In genomic region chr4:89350938-89351451, GRCm38 (mm10) we compare ENCODE assay signal across 25 mouse cellular contexts. TPM values are rescaled to one million over a fixed set of nuclear protein-coding genes. Genes with fewer than 3 reads are reported as not detected.
DNase-seq lines count a peak whose midpoint lies in the region; ATAC-seq and TF ChIP-seq lines count a peak whose summit lies in the region.
"Had no signal": no experiment of that assay in that cellular context is flagged by ENCODE, and none has a peak within 500 bp of the region (broad histone marks: within the 10 kb centered on the region; RNA-seq: fewer than 3 reads in every experiment).

No protein-coding gene starts in this region.

- peaks cover 12% of the 10 kb centered on the region for H3K4me1 ChIP-seq in embryonic fibroblast, embryonic 13.5 days (ENCODE audit: control insufficient read depth, insufficient read depth, low read length)
- peaks cover 5% of the 10 kb centered on the region for H3K4me1 ChIP-seq in liver, embryonic 12.5 days
- H3K4me1 ChIP-seq: embryonic facial prominence, embryonic 13.5 days; lung, embryonic 15.5 days; midbrain, embryonic 13.5 days; neural tube, embryonic 13.5 days; stomach, embryonic 15.5 days had no signal

- TF ChIP-seq POLR2A in embryonic fibroblast, embryonic 13.5 days (IDR thresholded peaks at IDR 0.05; ENCODE audit: low read depth, low read length): no peak

- H3K4me3 ChIP-seq in embryonic fibroblast, embryonic 13.5 days (ENCODE audit: insufficient read depth, low read length): no peak overlapping the region
- no peak overlapping the region for H3K4me3 ChIP-seq in left cerebral cortex, adult 2 months
- no peak overlapping the region for H3K4me3 ChIP-seq in liver, embryonic 12.5 days
- H3K4me3 ChIP-seq: embryonic facial prominence, embryonic 13.5 days; kidney, embryonic 15.5 days; limb, embryonic 13.5 days; lung, embryonic 15.5 days; midbrain, embryonic 13.5 days; neural tube, embryonic 13.5 days; stomach, embryonic 15.5 days had no signal

- H3K9me3 ChIP-seq in liver, embryonic 12.5 days (replicated peaks): no peaks in the 10 kb centered on the region
- H3K9me3 ChIP-seq: embryonic facial prominence, embryonic 13.5 days; kidney, embryonic 15.5 days; limb, embryonic 13.5 days; lung, embryonic 15.5 days; midbrain, embryonic 13.5 days; neural tube, embryonic 13.5 days; stomach, embryonic 15.5 days had no signal

- H3K36me3 ChIP-seq in liver, embryonic 12.5 days: no peaks in the 10 kb centered on the region
- H3K36me3 ChIP-seq: embryonic facial prominence, embryonic 13.5 days; kidney, embryonic 15.5 days; limb, embryonic 13.5 days; lung, embryonic 15.5 days; midbrain, embryonic 13.5 days; neural tube, embryonic 13.5 days; stomach, embryonic 15.5 days had no signal

- H3K27ac ChIP-seq in embryonic fibroblast, embryonic 13.5 days (ENCODE audit: insufficient read depth, low read length): peak overlapping the region; percentile 83
- no peak overlapping the region for H3K27ac ChIP-seq in left cerebral cortex, adult 2 months
- no peak overlapping the region for H3K27ac ChIP-seq in liver, embryonic 12.5 days
- H3K27ac ChIP-seq: embryonic facial prominence, embryonic 13.5 days; hindbrain, embryonic 14.5 days; kidney, embryonic 15.5 days; limb, embryonic 13.5 days; liver, embryonic 14.5 days; lung, embryonic 15.5 days; macrophage; midbrain, embryonic 13.5 days; neural tube, embryonic 13.5 days; stomach, embryonic 15.5 days had no signal

- intact Hi-C loops in left cerebral cortex, adult 2 months (cut with DNase I): no loop called here

- DNase-seq in B cell, adult 2 months: peak; percentile 6 to 15
- DNase-seq in ES-CJ7 (ENCODE audit: low read depth, low spot score): peak; percentile 18
- no peak for DNase-seq in lung, postnatal 25 days (ENCODE audit: low spot score)
- DNase-seq in left cerebral cortex, adult 2 months (ENCODE audit: extremely low spot score in 1 of 2, low spot score in 2 of 2): no peak
- DNase-seq: adrenal gland, postnatal 10 days; cerebellum, adult 9-11 months; gastrocnemius, postnatal 10 days; heart, postnatal 14 days; kidney, postnatal 4 days had no signal

- no peak overlapping the region for H3K4me2 ChIP-seq in liver, embryonic 12.5 days
- H3K4me2 ChIP-seq: embryonic facial prominence, embryonic 13.5 days; hindbrain, embryonic 14.5 days; kidney, embryonic 15.5 days; lung, embryonic 15.5 days; midbrain, embryonic 13.5 days; neural tube, embryonic 13.5 days; stomach, embryonic 15.5 days had no signal

- no peaks in the 10 kb centered on the region for H3K27me3 ChIP-seq in liver, embryonic 12.5 days (replicated peaks)
- H3K27me3 ChIP-seq: embryonic facial prominence, embryonic 13.5 days; kidney, embryonic 15.5 days; limb, embryonic 13.5 days; lung, embryonic 15.5 days; midbrain, embryonic 13.5 days; neural tube, embryonic 13.5 days; stomach, embryonic 15.5 days had no signal

- ATAC-seq in neutrophil, adult 5-6 weeks (ENCODE audit: extremely low read depth, insufficient number of reproducible peaks, low FRiP score, poor library complexity, severe bottlenecking): 0 out of 2 replicates have a peak, but pooled peaks have one; percentile 13
- ATAC-seq in liver, embryonic 12.5 days: no peak
- ATAC-seq: intestine, postnatal 0 days; midbrain, embryonic 13.5 days had no signal

- no peak overlapping the region for H3K9ac ChIP-seq in liver, embryonic 12.5 days
- H3K9ac ChIP-seq: embryonic facial prominence, embryonic 13.5 days; hindbrain, embryonic 14.5 days; kidney, embryonic 15.5 days; limb, embryonic 13.5 days; liver, embryonic 14.5 days; lung, embryonic 15.5 days; midbrain, embryonic 13.5 days; neural tube, embryonic 13.5 days; stomach, embryonic 15.5 days had no signal

- 51% methylated on average over 6 of the region's 6 CpGs for WGBS in liver, embryonic 12.5 days (ENCODE audit: insufficient replicate concordance)

- TF ChIP-seq CTCF in embryonic fibroblast, embryonic 13.5 days (IDR thresholded peaks at IDR 0.05; ENCODE audit: borderline replicate concordance, insufficient read depth, low read length): no peak
- no peak for TF ChIP-seq CTCF in left cerebral cortex, adult 2 months (IDR thresholded peaks at IDR 0.05)

RNA-seq across cellular contexts. Expression of gene Cdkn2b, which starts 40.2 kb away (rescaled TPM):
- 49.1 and 74.6 TPM in 2 replicates for polyA plus RNA-seq in embryonic fibroblast, embryonic 13.5 days (2011; ENCODE audit: insufficient read length, low read depth, missing spikeins)
- not detected in 2 replicates for total RNA-seq in neutrophil, adult 5-6 weeks (2017)
- total RNA-seq in left cerebral cortex, adult 2 months (2021): 1 to 10 TPM in 1 of 2 experiments, under 1 TPM in 1; 0.91 to 1.6 TPM
- 0.16 and 0.25 TPM in 2 replicates for polyA plus RNA-seq in liver, embryonic 12.5 days (2016; fragmentation: Nextera tagmentation; extraction: Ambion mirVana)
- polyA plus RNA-seq: C2C12 had no signal

RNA-seq across cellular contexts. Expression of gene Cdkn2a, which starts 56.5 kb away (rescaled TPM):
- 59.5 and 119 TPM in 2 replicates for polyA plus RNA-seq in embryonic fibroblast, embryonic 13.5 days (2011; ENCODE audit: insufficient read length, low read depth, missing spikeins)
- total RNA-seq in neutrophil, adult 5-6 weeks (2017): not detected in 2 replicates
- total RNA-seq in left cerebral cortex, adult 2 months (2021): not detected
- polyA plus RNA-seq in liver, embryonic 12.5 days (2016; fragmentation: Nextera tagmentation; extraction: Ambion mirVana): not detected in 2 replicates
- polyA plus RNA-seq: C2C12; embryonic facial prominence, embryonic 13.5 days; hindbrain, embryonic 14.5 days; intestine, postnatal 0 days; kidney, embryonic 15.5 days; limb, embryonic 13.5 days; liver, embryonic 14.5 days; lung, embryonic 15.5 days; midbrain, embryonic 13.5 days; neural tube, embryonic 13.5 days; stomach, embryonic 15.5 days; thymus, postnatal 0 days had no signal

Comparison
In these comparisons a context has a peak if more than half of its experiments do, and no peak if none do; other contexts are left out.
1. DNase-seq: peak in B cell, adult 2 months (2 of 2) and ES-CJ7 (single experiment); none in lung, postnatal 25 days (single experiment) and left cerebral cortex, adult 2 months (0 of 2).